Mouse (Mus musculus): ENCODE data around the gene Dtymk.

GRCm38 (mm10) chr1:93817823-93818532 is 16.2 kb upstream of the Dtymk start:
- no peak for TF ChIP-seq HCFC1 (IDR thresholded peaks at IDR 0.05; ENCODE audit: borderline replicate concordance, insufficient read depth, low read length)
- no peak for TF ChIP-seq ZNF384 (IDR thresholded peaks at IDR 0.05; ENCODE audit: low read depth, low read length)
- no peak for TF ChIP-seq MAFK (IDR thresholded peaks at IDR 0.05; ENCODE audit: insufficient read depth, low read depth, low read length)
